Mouse (Mus musculus) neural tube, embryonic 11.5 days (tissue): ENCODE measurements at regions not wholly inside any gene's neighbourhood (a gene's known extent, or its start where the extent isn't known, plus 50 kb on each side); places are given as distances from the start of the nearest gene placed in this dataset.

ENCODE experiments used
- ATAC-seq: fragments of 200-750 bp; cut with Nextera tagmentation; 2 replicates; pipeline ENCODE4 v1.8.0; 2017; ENCODE audit warnings: moderate number of reproducible peaks, mild to moderate bottlenecking, moderate TSS enrichment, moderate library complexity; ENCODE audit not compliant: insufficient read depth, low FRiP score, low TSS enrichment
- DNase-seq: peaks from one replicate; pipeline ENCODE4 v3.0.0-alpha.2; 2015; ENCODE audit warnings: low spot score
- H3K27ac ChIP-seq: fragments of 300-500 bp; sonication (generic); 2 replicates; pipeline ENCODE4 v1.5.1; 2014; ENCODE audit warnings: low read depth, mild to moderate bottlenecking, low read length
- H3K27me3 ChIP-seq: fragments of 300-500 bp; sonication (generic); 2 replicates; pipeline ENCODE4 v1.6.1; 2014; ENCODE audit warnings: mild to moderate bottlenecking, low read length, mixed read lengths; ENCODE audit not compliant: control insufficient read depth, insufficient read depth
- H3K36me3 ChIP-seq: fragments of 300-500 bp; sonication (generic); 2 replicates; pipeline ENCODE4 v1.6.1; 2014; ENCODE audit warnings: mild to moderate bottlenecking, low read length, moderate library complexity, mixed read lengths; ENCODE audit not compliant: control insufficient read depth, insufficient read depth
- H3K4me1 ChIP-seq: fragments of 300-500 bp; sonication (generic); 2 replicates; pipeline ENCODE4 v1.6.1; 2014; ENCODE audit warnings: low read length, mixed read lengths; ENCODE audit not compliant: control insufficient read depth, insufficient read depth
- H3K4me2 ChIP-seq: fragments of 300-500 bp; sonication (generic); 2 replicates; pipeline ENCODE4 v1.6.1; 2014; ENCODE audit warnings: low read depth, mild to moderate bottlenecking, moderate library complexity
- H3K4me3 ChIP-seq: fragments of 300-500 bp; sonication (generic); 2 replicates; pipeline ENCODE4 v1.5.1; 2014; ENCODE audit warnings: low read depth, low read length
- H3K9ac ChIP-seq: fragments of 300-500 bp; sonication (generic); 2 replicates; pipeline ENCODE4 v1.6.1; 2014; ENCODE audit warnings: mild to moderate bottlenecking, low read length
- H3K9me3 ChIP-seq: fragments of 300-500 bp; sonication (generic); 2 replicates; pipeline ENCODE4 v1.6.1; 2016; ENCODE audit warnings: low read length; ENCODE audit not compliant: control insufficient read depth
- WGBS: fragments of 180-500 bp; shearing (Covaris S2); extraction: QIAGEN DNeasy Blood & Tissue Kit; methylation state at CpG from one replicate; pipeline ENCODE4 v1.1.7; 2014; 5-methylcytosine and 5-hydroxymethylcytosine counted together

DNA sequence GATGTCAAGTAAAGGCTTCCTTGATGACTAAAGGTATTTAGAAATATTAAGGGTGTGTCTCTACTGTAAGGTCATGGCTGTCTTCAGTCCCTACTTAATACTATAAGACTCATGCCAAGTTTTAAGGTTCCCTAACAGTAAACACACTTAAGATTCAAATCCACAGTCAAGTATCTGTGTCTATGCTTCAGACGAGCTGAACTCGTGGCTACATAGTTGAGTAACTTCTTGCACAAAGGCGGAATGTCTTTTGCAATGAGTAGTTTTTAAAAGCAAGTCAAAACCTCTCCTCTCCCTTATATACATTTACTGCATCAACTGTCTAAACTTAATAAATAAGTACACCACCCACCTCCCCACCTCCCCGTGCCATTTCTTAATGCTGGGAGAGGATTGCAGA lies 637.0 kb upstream of the Sall1 start:
- Histone ChIP-seq H3K4me2 (no peak overlapping the region), H3K27ac (no peak overlapping the region), H3K9me3 (no peaks in the 10 kb centered on the region), H3K36me3 (no peaks in the 10 kb centered on the region), H3K4me3 (no peak overlapping the region), H3K9ac (no peak overlapping the region), H3K4me1 (no peaks in the 10 kb centered on the region), H3K27me3 (no peaks in the 10 kb centered on the region)
- WGBS = 89% methylated on average over 4 of the region's 4 CpGs
- ATAC-seq (no peak), DNase-seq (no peak)

DNA sequence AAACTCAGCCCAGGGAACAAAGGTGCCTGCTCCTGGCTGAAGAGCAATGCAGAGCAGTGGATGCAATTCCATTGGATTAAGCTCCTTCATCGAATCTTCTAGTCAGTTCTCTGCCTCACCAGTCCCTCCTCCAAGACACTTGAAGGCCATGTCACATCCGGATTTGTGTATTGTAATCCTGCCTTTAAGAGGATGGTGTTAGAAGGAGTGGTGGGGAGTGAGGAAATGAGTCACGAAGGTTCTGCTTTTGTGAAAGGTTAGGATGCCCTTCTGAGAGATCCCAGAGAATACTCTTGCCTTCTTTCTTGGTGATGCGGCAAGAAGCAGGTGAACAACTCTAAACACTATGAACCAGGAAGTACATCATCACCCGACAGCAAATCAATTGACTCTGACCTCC lies 636.4 kb upstream of the Sall1 start:
- H3K4me3 ChIP-seq = no peak overlapping the region
- ATAC-seq = no peak
- no peaks in the 10 kb centered on the region for H3K9me3 ChIP-seq
- 85% methylated on average over 5 of the region's 5 CpGs for WGBS
- no peak for DNase-seq
- H3K4me2 ChIP-seq = no peak overlapping the region
- no peak overlapping the region for H3K9ac ChIP-seq
- H3K27ac ChIP-seq = no peak overlapping the region
- H3K36me3 ChIP-seq = no peaks in the 10 kb centered on the region
- H3K27me3 ChIP-seq = no peaks in the 10 kb centered on the region
- H3K4me1 ChIP-seq = no peaks in the 10 kb centered on the region

DNA sequence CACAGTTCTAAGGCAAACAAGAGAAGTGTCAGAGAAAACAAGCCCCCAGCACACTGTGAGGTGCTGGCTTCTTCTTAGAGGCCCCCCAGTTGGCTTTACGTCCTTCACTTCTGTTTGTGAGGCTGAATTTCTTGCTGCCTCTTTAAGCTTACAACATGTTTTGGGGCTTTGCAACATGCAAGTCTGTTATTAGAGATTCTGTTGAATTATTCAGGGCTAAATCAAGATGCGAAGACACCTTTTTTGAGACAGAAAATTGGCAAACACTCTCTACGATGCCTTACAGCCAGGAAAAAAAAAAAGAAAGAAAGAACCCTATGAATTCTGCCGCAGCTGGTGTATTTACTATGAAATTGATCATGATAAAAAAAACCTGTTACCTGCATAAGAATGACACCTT lies 635.6 kb upstream of the Sall1 start:
- no peaks in the 10 kb centered on the region for H3K4me1 ChIP-seq
- no peak overlapping the region for H3K27ac ChIP-seq
- DNase-seq (no peak), ATAC-seq (no peak)
- H3K9ac ChIP-seq = no peak overlapping the region
- no peaks in the 10 kb centered on the region for H3K9me3 ChIP-seq
- no peaks in the 10 kb centered on the region for H3K27me3 ChIP-seq
- no peak overlapping the region for H3K4me2 ChIP-seq
- H3K36me3 ChIP-seq = no peaks in the 10 kb centered on the region
- no peak overlapping the region for H3K4me3 ChIP-seq
- WGBS = 66% methylated on average over 4 of the region's 4 CpGs

DNA sequence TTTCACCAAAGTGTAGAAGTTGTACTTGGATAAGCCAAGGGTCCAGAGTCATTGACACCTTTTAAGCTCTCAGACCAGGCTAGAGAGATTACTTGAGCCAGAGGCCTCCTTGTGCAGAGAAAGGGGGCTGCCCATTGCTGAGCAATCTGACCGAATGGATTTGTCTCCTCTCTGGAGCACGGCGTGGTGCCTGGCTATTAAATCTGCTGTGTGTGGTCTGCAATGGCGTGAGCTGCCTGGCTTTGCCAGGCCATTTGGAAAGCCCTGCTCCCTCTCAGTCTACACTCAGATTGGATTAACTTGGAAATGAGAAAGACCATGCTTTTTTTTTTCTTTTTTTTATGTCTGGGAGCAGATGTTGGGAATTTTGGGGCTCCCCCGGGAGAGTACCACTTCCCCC lies 633.3 kb upstream of the Sall1 start:
- no peak for DNase-seq
- H3K4me3 ChIP-seq = no peak overlapping the region
- H3K9ac ChIP-seq = no peak overlapping the region
- H3K27ac ChIP-seq = no peak overlapping the region
- H3K4me1 ChIP-seq = no peaks in the 10 kb centered on the region
- no peaks in the 10 kb centered on the region for H3K27me3 ChIP-seq
- 49% methylated on average over 5 of the region's 5 CpGs for WGBS
- no peaks in the 10 kb centered on the region for H3K36me3 ChIP-seq
- no peak overlapping the region for H3K4me2 ChIP-seq
- H3K9me3 ChIP-seq = no peaks in the 10 kb centered on the region
- ATAC-seq = no peak

DNA sequence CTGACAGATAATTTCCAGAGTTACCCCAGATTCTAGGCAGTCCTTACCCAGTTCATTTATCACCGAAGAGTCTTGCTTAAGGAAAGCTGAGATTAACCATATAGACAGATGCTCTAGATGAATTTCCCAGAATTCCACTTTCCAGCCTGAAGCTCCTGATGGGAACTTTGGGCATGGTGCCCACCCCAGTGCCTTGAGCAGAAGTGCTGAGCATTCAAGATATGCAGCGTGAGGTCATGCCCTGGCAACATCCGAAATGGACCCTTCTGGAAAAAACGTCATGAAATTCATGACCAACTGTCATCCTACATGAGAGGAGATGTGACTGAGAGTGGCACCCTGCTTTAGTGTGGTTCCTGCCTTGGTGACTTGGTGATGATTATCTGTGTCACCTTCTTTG lies 629.9 kb upstream of the Sall1 start:
- Histone ChIP-seq H3K4me1 (no peaks in the 10 kb centered on the region), H3K9me3 (no peaks in the 10 kb centered on the region), H3K9ac (no peak overlapping the region), H3K4me3 (no peak overlapping the region), H3K27ac (no peak overlapping the region), H3K4me2 (no peak overlapping the region), H3K36me3 (no peaks in the 10 kb centered on the region), H3K27me3 (no peaks in the 10 kb centered on the region)
- DNase-seq = no peak
- WGBS = 93% methylated on average over 4 of the region's 4 CpGs
- no peak for ATAC-seq

DNA sequence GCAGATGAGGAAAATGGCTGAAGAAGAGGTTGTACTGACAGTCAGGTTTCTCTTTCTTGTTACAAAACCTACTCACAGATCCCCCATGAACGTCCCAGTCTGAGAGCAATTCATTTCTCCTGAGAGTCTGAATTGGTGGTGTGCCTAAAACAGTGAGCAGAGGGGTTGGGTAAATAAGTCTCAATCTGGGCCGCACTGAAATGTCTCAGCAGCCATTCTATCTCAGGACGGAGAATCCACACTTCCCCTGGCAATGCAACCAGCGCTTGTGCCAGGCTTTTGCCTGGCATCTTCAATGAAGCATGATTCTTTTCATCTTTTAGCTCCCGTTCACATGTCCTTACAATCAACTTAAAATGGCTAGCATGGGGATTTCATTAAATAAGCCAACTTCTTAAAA lies 628.7 kb upstream of the Sall1 start:
- H3K36me3 ChIP-seq = no peaks in the 10 kb centered on the region
- no peak overlapping the region for H3K4me3 ChIP-seq
- no peak overlapping the region for H3K9ac ChIP-seq
- no peak for ATAC-seq
- H3K27me3 ChIP-seq = no peaks in the 10 kb centered on the region
- 86% methylated on average over 5 of the region's 5 CpGs for WGBS
- H3K4me1 ChIP-seq = no peaks in the 10 kb centered on the region
- DNase-seq = no peak
- no peak overlapping the region for H3K4me2 ChIP-seq
- H3K27ac ChIP-seq = no peak overlapping the region
- H3K9me3 ChIP-seq = no peaks in the 10 kb centered on the region

DNA sequence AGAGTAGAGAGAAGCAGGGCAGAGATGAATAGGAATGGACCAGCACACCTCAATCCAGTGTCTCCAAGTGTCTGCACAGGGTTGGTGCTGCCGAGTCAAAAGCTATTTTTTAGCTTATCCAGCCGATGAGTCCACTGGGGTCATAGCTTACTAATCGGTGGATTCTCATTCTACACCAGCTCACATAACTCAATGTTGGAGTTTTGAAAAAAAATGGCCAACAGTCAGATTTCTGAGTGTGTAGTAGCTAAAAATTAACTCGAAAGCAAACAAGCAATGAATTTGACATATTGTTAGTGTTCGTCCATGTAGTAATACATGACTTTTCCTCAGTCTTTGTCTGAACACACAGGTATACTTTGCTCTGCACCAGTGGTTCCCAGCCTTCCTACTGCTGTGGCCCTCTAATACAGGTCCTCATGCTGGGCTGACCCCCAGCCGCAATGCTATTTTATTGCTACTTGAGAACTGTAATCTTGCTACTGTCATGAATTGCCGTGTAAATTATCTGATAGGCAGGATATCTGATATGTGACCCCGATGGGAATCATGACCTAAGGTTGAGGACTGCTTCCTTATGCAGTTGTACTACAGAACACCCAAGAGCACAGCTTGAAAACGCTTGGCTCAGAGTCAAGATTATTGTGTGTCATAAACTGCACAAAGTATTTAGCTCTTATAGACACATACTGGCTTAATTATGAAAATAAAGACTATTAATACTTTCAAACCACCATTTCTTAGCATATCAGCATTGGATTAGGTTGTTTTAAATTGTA lies 621.1 kb upstream of the Sall1 start:
- no peaks in the 10 kb centered on the region for H3K36me3 ChIP-seq
- no peak overlapping the region for H3K4me3 ChIP-seq
- ATAC-seq (no peak), DNase-seq (no peak)
- 89% methylated on average over 9 of the region's 9 CpGs for WGBS
- H3K4me2 ChIP-seq = no peak overlapping the region
- peaks cover 2% of the 10 kb centered on the region; the same call in 1 of the 2 replicates for H3K27me3 ChIP-seq
- no peak overlapping the region for H3K9ac ChIP-seq
- no peaks in the 10 kb centered on the region for H3K4me1 ChIP-seq
- no peak overlapping the region for H3K27ac ChIP-seq
- H3K9me3 ChIP-seq = no peaks in the 10 kb centered on the region

DNA sequence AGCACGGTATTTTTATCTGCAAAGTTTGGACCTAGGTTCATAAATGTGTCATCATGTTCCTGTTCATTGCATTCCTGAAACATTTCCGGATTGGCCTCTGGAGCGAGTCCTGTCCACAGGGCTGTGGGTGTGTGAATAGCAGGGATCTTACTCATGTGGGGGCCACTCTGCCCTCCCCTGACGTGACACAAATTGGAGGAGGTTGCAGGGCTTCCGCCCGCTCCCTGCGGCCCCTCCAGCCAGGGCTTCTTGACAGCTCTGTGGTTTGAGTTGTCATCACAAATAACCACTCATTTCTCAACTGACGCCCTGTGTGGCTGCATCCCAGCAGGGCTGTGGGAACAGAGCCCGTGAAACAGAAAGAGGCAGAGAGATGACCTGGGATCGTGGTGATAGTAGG lies 619.9 kb upstream of the Sall1 start:
- Histone ChIP-seq H3K27ac (no peak overlapping the region), H3K4me3 (no peak overlapping the region), H3K4me1 (no peaks in the 10 kb centered on the region), H3K4me2 (no peak overlapping the region), H3K27me3 (peaks cover 2% of the 10 kb centered on the region; the same call in 1 of the 2 replicates), H3K9me3 (no peaks in the 10 kb centered on the region), H3K36me3 (no peaks in the 10 kb centered on the region), H3K9ac (no peak overlapping the region)
- ATAC-seq (no peak), DNase-seq (no peak)
- WGBS = 79% methylated on average over 10 of the region's 10 CpGs
